Mouse (Mus musculus) hindbrain, embryonic 16.5 days (tissue): ENCODE measurements at regions not wholly inside any gene's neighbourhood (a gene's known extent, or its start where the extent isn't known, plus 50 kb on each side); places are given as distances from the start of the nearest gene placed in this dataset.
A peak's percentile ranks its signal among the peaks of the same experiment; 100 is the strongest.

Experiments used
- ATAC-seq: fragments of 200-750 bp; cut with Nextera tagmentation; 2 replicates; pipeline ENCODE4 v1.8.0; 2017; ENCODE audit warnings: moderate TSS enrichment, moderate library complexity
- H3K27ac ChIP-seq: fragments of 300-500 bp; sonication (generic); 2 replicates; pipeline ENCODE4 v1.5.1; 2014; ENCODE audit warnings: low read depth, mild to moderate bottlenecking, control low read depth, low read length, moderate library complexity
- H3K27me3 ChIP-seq: fragments of 300-500 bp; sonication (generic); replicated peaks from 2 replicates; pipeline ENCODE4 v1.6.1; 2014; ENCODE audit warnings: low read length; ENCODE audit not compliant: control insufficient read depth, insufficient read depth
- H3K36me3 ChIP-seq: fragments of 300-500 bp; sonication (generic); 2 replicates; pipeline ENCODE4 v1.6.1; 2014; ENCODE audit warnings: mild to moderate bottlenecking, low read length, moderate library complexity, mixed read lengths; ENCODE audit not compliant: control insufficient read depth, insufficient read depth
- H3K4me1 ChIP-seq: fragments of 300-500 bp; sonication (generic); 2 replicates; pipeline ENCODE4 v1.6.1; 2014; ENCODE audit warnings: low read depth, low read length; ENCODE audit not compliant: control insufficient read depth, insufficient read depth
- H3K4me2 ChIP-seq: fragments of 300-500 bp; sonication (generic); 2 replicates; pipeline ENCODE4 v1.6.1; 2014; ENCODE audit warnings: mild to moderate bottlenecking, low read length, control low read depth, moderate library complexity
- H3K4me3 ChIP-seq: fragments of 300-500 bp; sonication (generic); 2 replicates; pipeline ENCODE4 v1.5.1; 2014; ENCODE audit warnings: mild to moderate bottlenecking, low read length, control low read depth, moderate library complexity
- H3K9ac ChIP-seq: fragments of 300-500 bp; sonication (generic); 2 replicates; pipeline ENCODE4 v1.6.1; 2014; ENCODE audit warnings: low read depth, mild to moderate bottlenecking, control low read depth, low read length, moderate library complexity
- H3K9me3 ChIP-seq: fragments of 300-500 bp; sonication (generic); 2 replicates; pipeline ENCODE4 v1.6.1; 2014; ENCODE audit warnings: mild to moderate bottlenecking, low read length, moderate library complexity; ENCODE audit not compliant: control insufficient read depth
- WGBS: fragments of 180-500 bp; shearing (Covaris S2); extraction: QIAGEN DNeasy Blood & Tissue Kit; methylation state at CpG from one replicate; pipeline ENCODE4 v1.1.7; 2014; 5-methylcytosine and 5-hydroxymethylcytosine counted together

DNA sequence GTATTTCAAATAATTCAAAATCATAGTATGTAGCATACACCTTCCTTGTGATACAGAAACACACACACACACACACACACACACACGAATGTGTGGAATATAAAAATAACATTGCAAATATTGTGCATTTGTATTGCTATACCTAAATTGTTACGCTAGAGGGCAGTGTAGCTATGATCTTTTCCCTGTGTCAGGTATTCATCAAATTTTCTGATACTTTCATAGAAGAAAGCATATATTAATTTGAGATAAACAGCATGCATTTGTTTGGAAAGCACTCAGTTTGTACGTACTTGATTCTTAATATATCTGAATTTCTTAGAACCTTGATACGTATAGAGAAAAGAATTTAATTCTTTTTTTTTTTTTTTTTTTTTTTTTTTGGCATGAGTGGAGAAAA is 1700.9 kb upstream of the Sel1l start:
- Histone ChIP-seq H3K27me3 (no peaks in the 10 kb centered on the region), H3K36me3 (no peaks in the 10 kb centered on the region), H3K9me3 (no peaks in the 10 kb centered on the region), H3K4me2 (no peak overlapping the region), H3K4me1 (no peaks in the 10 kb centered on the region), H3K4me3 (no peak overlapping the region), H3K27ac (no peak overlapping the region), H3K9ac (no peak overlapping the region)
- ATAC-seq: no peak
- WGBS: 29% methylated on average over 4 of the region's 4 CpGs

- Histone ChIP-seq H3K27ac (no peak overlapping the region), H3K27me3 (no peaks in the 10 kb centered on the region), H3K4me1 (no peaks in the 10 kb centered on the region), H3K4me3 (no peak overlapping the region), H3K9ac (no peak overlapping the region), H3K9me3 (no peaks in the 10 kb centered on the region), H3K4me2 (no peak overlapping the region), H3K36me3 (no peaks in the 10 kb centered on the region)
- whole genome bisulfite sequencing: 83% methylated on average over 2 of the region's 2 CpGs
- ATAC-seq: no peak
Observed at GRCm38 (mm10) chr12:93523465-93523864, 1674.5 kb upstream of the Sel1l start.

DNA sequence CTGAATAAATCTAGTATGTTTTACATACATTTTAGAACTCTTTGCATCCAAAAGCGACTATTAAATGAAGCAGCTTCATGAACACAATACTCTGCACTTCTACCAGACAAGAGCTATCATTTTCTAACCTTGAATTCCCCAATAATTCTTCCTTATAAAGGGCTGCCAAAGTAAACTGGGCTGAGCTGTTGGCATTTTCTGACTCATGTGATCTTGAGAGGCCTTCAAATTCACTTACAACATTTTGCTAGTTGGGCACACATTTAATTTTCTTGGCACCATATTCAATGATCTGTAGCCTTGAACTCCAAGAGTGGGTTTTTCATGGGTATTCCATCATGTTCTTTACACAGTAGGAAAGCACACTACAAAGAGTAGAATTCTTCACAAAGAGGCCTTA is 1637.4 kb upstream of the Sel1l start:
- 80% methylated on average over 1 of the region's 1 CpGs for WGBS
- Histone ChIP-seq H3K9me3 (no peaks in the 10 kb centered on the region), H3K9ac (no peak overlapping the region), H3K27me3 (no peaks in the 10 kb centered on the region), H3K36me3 (no peaks in the 10 kb centered on the region), H3K4me1 (no peaks in the 10 kb centered on the region), H3K27ac (no peak overlapping the region), H3K4me3 (no peak overlapping the region), H3K4me2 (no peak overlapping the region)
- no peak for ATAC-seq

DNA sequence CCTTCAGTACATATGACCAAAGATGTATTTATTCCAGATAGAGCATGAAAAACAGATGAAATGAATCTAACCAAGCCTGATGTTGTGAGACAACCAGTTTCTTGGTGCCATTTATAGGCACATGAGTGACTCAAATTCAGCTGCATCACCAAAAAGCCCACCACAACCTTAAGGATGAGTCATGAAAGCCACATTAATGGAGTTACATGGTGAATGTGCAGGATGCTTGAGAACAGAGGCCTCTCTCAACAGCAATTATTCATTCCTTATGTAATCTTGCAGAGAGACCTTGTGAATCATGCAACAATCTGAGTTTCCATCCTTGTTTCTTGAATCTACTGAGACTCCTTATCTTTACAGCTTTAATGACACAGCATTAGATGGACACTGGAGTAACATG is 1613.1 kb upstream of the Sel1l start:
- Histone ChIP-seq H3K9ac (no peak overlapping the region), H3K4me3 (no peak overlapping the region), H3K4me1 (no peaks in the 10 kb centered on the region), H3K27me3 (no peaks in the 10 kb centered on the region), H3K36me3 (no peaks in the 10 kb centered on the region), H3K27ac (no peak overlapping the region), H3K4me2 (no peak overlapping the region), H3K9me3 (no peaks in the 10 kb centered on the region)
- ATAC-seq: no peak

- no peak for ATAC-seq
- Histone ChIP-seq H3K9me3 (no peaks in the 10 kb centered on the region), H3K4me2 (no peak overlapping the region), H3K4me3 (no peak overlapping the region), H3K4me1 (no peaks in the 10 kb centered on the region), H3K27ac (no peak overlapping the region), H3K9ac (no peak overlapping the region), H3K27me3 (no peaks in the 10 kb centered on the region), H3K36me3 (no peaks in the 10 kb centered on the region)
- 88% methylated on average over 2 of the region's 2 CpGs for WGBS
Observed at GRCm38 (mm10) chr12:93449436-93449835, 1600.5 kb upstream of the Sel1l start.

- Histone ChIP-seq H3K27ac (no peak overlapping the region), H3K9me3 (no peaks in the 10 kb centered on the region), H3K4me3 (no peak overlapping the region), H3K4me2 (no peak overlapping the region), H3K4me1 (no peaks in the 10 kb centered on the region), H3K27me3 (no peaks in the 10 kb centered on the region), H3K36me3 (no peaks in the 10 kb centered on the region), H3K9ac (no peak overlapping the region)
- 0 out of 2 replicates have a peak, but pooled peaks have one; percentile 52 for ATAC-seq
Observed at GRCm38 (mm10) chr12:93429218-93429617, 1580.3 kb upstream of the Sel1l start.

- no peak overlapping the region for H3K9ac ChIP-seq
- H3K4me2 ChIP-seq: no peak overlapping the region
- no peaks in the 10 kb centered on the region for H3K9me3 ChIP-seq
- H3K27ac ChIP-seq: no peak overlapping the region
- H3K4me1 ChIP-seq: no peaks in the 10 kb centered on the region
- no peak overlapping the region for H3K4me3 ChIP-seq
- no peaks in the 10 kb centered on the region for H3K27me3 ChIP-seq
- 43% methylated on average over 2 of the region's 2 CpGs for WGBS
- peak; percentile 40; the same call in 1 of the 2 replicates for ATAC-seq
- H3K36me3 ChIP-seq: no peaks in the 10 kb centered on the region
Observed at GRCm38 (mm10) chr12:93427988-93428387, 1579.0 kb upstream of the Sel1l start.

DNA sequence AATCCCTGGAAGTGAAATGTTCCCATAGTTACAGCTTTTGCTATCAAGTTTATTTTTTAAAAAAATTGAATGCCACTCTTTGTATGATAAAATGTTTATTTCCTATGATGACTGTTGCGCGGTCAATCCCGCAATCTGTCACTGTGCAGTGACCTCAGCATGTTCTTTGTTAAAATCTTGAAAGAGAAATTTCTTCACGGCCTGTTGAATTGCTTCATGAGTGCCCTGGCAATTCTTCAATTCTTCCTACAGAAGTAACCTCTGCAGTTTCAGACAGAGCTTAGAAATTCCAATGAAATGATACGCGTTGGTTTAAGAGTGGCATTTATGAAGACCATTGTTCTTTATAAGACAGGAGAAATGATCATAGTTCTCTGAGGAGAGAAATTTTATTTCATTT is 1567.4 kb upstream of the Sel1l start:
- H3K36me3 ChIP-seq: no peaks in the 10 kb centered on the region

GRCm38 (mm10) chr12:93415791-93416190 is 1566.8 kb upstream of the Sel1l start:
- no peaks in the 10 kb centered on the region for H3K27me3 ChIP-seq

More for the DNA sequence above, 1567.4 kb upstream of the Sel1l start:
- 38% methylated on average over 6 of the region's 6 CpGs for WGBS
- H3K9ac ChIP-seq: no peak overlapping the region
- no peaks in the 10 kb centered on the region for H3K27me3 ChIP-seq
- H3K9me3 ChIP-seq: peaks cover 3% of the 10 kb centered on the region; the same call in 1 of the 2 replicates
- no peaks in the 10 kb centered on the region for H3K4me1 ChIP-seq
- ATAC-seq: no peak
- H3K4me2 ChIP-seq: no peak overlapping the region
- H3K4me3 ChIP-seq: no peak overlapping the region
- H3K27ac ChIP-seq: no peak overlapping the region

GRCm38 (mm10) chr12:93385578-93385977 is 1536.6 kb upstream of the Sel1l start:
- Histone ChIP-seq H3K27me3 (no peaks in the 10 kb centered on the region), H3K36me3 (no peaks in the 10 kb centered on the region), H3K4me1 (no peaks in the 10 kb centered on the region), H3K9ac (no peak overlapping the region), H3K4me3 (no peak overlapping the region), H3K27ac (no peak overlapping the region), H3K9me3 (no peaks in the 10 kb centered on the region), H3K4me2 (no peak overlapping the region)
- WGBS: 51% methylated on average over 2 of the region's 2 CpGs
- ATAC-seq: no peak

More at GRCm38 (mm10) chr12:93415791-93416190, 1566.8 kb upstream of the Sel1l start:
- ATAC-seq: no peak
- Histone ChIP-seq H3K36me3 (no peaks in the 10 kb centered on the region), H3K9ac (no peak overlapping the region), H3K4me1 (no peaks in the 10 kb centered on the region), H3K4me3 (no peak overlapping the region), H3K27ac (no peak overlapping the region), H3K4me2 (no peak overlapping the region), H3K9me3 (peaks cover 3% of the 10 kb centered on the region; the same call in 1 of the 2 replicates)
- WGBS: 50% methylated on average over 1 of the region's 1 CpGs
